Mouse (Mus musculus): Measurements from ENCODE around the gene Itpr1. TPM values are rescaled to one million over a fixed set of nuclear protein-coding genes. Genes with fewer than 3 reads are reported as not detected.

Itpr1 gene
- polyA plus RNA-seq, 1 experiment, result 37.7 TPM

- H3K4me3 ChIP-seq (replicated peaks; ENCODE audit: extremely low read depth, low read depth, low read length), result peak overlapping the region; percentile 67
- TF ChIP-seq POLR2A (IDR thresholded peaks at IDR 0.05; ENCODE audit: borderline replicate concordance, extremely low read depth, low read depth, low read length) (peak; percentile 44; the same call in 1 of the 2 replicates), CTCF (IDR thresholded peaks at IDR 0.05; ENCODE audit: insufficient read depth, low read length) (no peak)
- H3K4me1 ChIP-seq (ENCODE audit: control insufficient read depth, insufficient read depth, low read length), result peaks cover 14% of the 10 kb centered on the region
- WGBS, result 1% methylated on average over 21 of the region's 21 CpGs
- DNase-seq, result peak; percentile 87
These were observed 358.2 kb downstream of the Itpr1 start for GRCm38 (mm10) chr6:108571042-108571590.

DNA sequence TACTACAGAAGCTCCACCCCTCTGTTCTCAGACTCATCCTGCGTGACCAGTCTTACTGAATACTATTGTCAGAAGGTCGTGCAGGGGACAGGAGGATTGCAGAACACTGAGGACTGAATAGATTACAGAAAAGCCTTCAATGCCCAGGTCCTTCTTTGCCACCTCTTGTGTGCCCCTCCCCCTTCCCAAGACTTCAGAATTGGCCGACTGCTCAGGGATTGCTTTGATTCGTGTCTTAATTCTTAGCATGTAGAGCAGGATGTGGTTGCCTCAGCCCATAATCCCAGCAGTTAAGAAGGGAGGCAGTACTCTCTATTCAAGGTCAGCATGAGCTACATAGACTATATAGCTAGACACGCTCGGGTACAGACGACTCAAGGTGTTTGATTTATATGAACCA lies 359.8 kb downstream of the Itpr1 start:
- TF ChIP-seq POLR2A (IDR thresholded peaks at IDR 0.05; ENCODE audit: borderline replicate concordance, extremely low read depth, low read depth, low read length) (no peak), CTCF (IDR thresholded peaks at IDR 0.05; ENCODE audit: insufficient read depth, low read length) (no peak)
- peak; percentile 20 for DNase-seq
- Histone ChIP-seq H3K4me1 (ENCODE audit: control insufficient read depth, insufficient read depth, low read length) (peaks cover 14% of the 10 kb centered on the region), H3K4me3 (replicated peaks; ENCODE audit: extremely low read depth, low read depth, low read length) (no peak overlapping the region)
- WGBS, result 46% methylated on average over 7 of the region's 7 CpGs

GRCm38 (mm10) chr6:108577056-108577455 lies 364.2 kb downstream of the Itpr1 start:
- Histone ChIP-seq H3K4me3 (replicated peaks; ENCODE audit: extremely low read depth, low read depth, low read length) (no peak overlapping the region), H3K4me1 (ENCODE audit: control insufficient read depth, insufficient read depth, low read length) (peaks cover 2% of the 10 kb centered on the region; the same call in 1 of the 2 replicates)
- 93% methylated on average over 6 of the region's 6 CpGs for WGBS
- no peak for TF ChIP-seq POLR2A (IDR thresholded peaks at IDR 0.05; ENCODE audit: borderline replicate concordance, extremely low read depth, low read depth, low read length)
- no peak for TF ChIP-seq CTCF (IDR thresholded peaks at IDR 0.05; ENCODE audit: insufficient read depth, low read length)
- no peak for DNase-seq

- TF ChIP-seq POLR2A (IDR thresholded peaks at IDR 0.05; ENCODE audit: borderline replicate concordance, extremely low read depth, low read depth, low read length) (no peak), CTCF (IDR thresholded peaks at IDR 0.05; ENCODE audit: insufficient read depth, low read length) (no peak)
- 82% methylated on average over 3 of the region's 3 CpGs for WGBS
- no peaks in the 10 kb centered on the region for H3K4me1 ChIP-seq (ENCODE audit: control insufficient read depth, insufficient read depth, low read length)
- no peak for DNase-seq
- H3K4me3 ChIP-seq (replicated peaks; ENCODE audit: extremely low read depth, low read depth, low read length), result no peak overlapping the region
These were observed 375.5 kb downstream of the Itpr1 start for GRCm38 (mm10) chr6:108588426-108588825.

GRCm38 (mm10) chr6:108592227-108592626 lies 379.3 kb downstream of the Itpr1 start:
- Histone ChIP-seq H3K4me3 (replicated peaks; ENCODE audit: extremely low read depth, low read depth, low read length) (no peak overlapping the region), H3K4me1 (ENCODE audit: control insufficient read depth, insufficient read depth, low read length) (no peaks in the 10 kb centered on the region)
- no peak for DNase-seq
- 72% methylated on average over 8 of the region's 8 CpGs for WGBS
- TF ChIP-seq CTCF (IDR thresholded peaks at IDR 0.05; ENCODE audit: insufficient read depth, low read length) (no peak), POLR2A (IDR thresholded peaks at IDR 0.05; ENCODE audit: borderline replicate concordance, extremely low read depth, low read depth, low read length) (no peak)

GRCm38 (mm10) chr6:108592636-108593035 lies 379.7 kb downstream of the Itpr1 start:
- TF ChIP-seq CTCF (IDR thresholded peaks at IDR 0.05; ENCODE audit: insufficient read depth, low read length) (no peak), POLR2A (IDR thresholded peaks at IDR 0.05; ENCODE audit: borderline replicate concordance, extremely low read depth, low read depth, low read length) (no peak)
- 81% methylated on average over 6 of the region's 6 CpGs for WGBS
- no peak for DNase-seq
- Histone ChIP-seq H3K4me3 (replicated peaks; ENCODE audit: extremely low read depth, low read depth, low read length) (no peak overlapping the region), H3K4me1 (ENCODE audit: control insufficient read depth, insufficient read depth, low read length) (no peaks in the 10 kb centered on the region)

DNA sequence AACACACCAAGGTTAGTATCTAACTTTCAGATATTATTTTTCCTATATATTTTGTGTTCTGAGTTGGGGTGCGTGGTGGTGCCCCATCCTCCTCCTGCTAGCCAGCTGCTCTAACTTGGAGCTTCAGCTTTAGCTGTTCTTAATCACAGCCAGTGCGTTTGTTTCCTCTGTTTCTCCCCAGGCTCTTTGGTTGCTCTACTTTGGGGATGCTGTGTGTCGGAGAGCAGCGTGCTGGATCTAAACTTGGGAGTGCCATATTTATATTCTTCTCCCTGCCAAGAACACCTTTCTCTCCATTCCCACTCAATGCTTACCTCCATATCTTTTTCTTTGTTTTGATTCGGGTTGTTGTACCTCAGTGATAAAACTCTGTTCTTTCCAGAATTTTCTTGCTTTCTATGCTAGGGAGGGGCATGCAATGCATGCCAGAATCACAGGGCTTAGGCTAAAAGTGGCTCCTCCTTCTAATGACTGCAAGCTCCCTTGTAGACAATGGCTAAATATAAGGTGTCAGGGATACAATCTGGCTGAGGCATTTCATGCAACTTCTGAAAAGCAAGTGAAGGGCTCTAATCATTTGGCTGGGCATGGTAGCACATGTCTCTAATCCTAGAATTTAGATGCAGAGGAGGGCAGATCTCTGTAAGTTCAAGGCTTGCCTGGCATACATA lies 381.4 kb downstream of the Itpr1 start:
- Histone ChIP-seq H3K4me1 (ENCODE audit: control insufficient read depth, insufficient read depth, low read length) (no peaks in the 10 kb centered on the region), H3K4me3 (replicated peaks; ENCODE audit: extremely low read depth, low read depth, low read length) (no peak overlapping the region)
- WGBS, result 79% methylated on average over 5 of the region's 5 CpGs
- no peak for DNase-seq
- TF ChIP-seq CTCF (IDR thresholded peaks at IDR 0.05; ENCODE audit: insufficient read depth, low read length), result no peak
- TF ChIP-seq POLR2A (IDR thresholded peaks at IDR 0.05; ENCODE audit: borderline replicate concordance, extremely low read depth, low read depth, low read length), result no peak

DNA sequence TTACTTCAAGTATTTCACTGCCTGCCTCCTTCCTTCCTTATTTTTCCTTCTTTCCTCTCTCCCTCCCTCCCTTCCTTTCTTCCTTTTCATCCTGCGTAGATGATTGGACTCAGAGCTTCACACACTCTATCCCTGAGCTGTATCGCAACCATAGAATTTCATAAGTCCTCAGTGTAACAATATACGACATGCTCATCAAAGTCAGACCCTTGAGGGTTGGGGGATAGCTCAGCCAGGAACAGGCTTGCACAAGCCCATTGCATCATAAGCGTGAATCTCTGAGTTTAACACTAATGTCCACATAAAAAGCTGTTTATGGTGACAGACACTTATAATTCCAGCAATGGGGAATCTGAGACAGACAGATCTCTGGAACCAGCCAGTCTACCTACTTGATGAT lies 385.8 kb downstream of the Itpr1 start:
- DNase-seq, result no peak
- WGBS, result 83% methylated on average over 4 of the region's 4 CpGs
- H3K4me1 ChIP-seq (ENCODE audit: control insufficient read depth, insufficient read depth, low read length), result no peaks in the 10 kb centered on the region
- TF ChIP-seq POLR2A (IDR thresholded peaks at IDR 0.05; ENCODE audit: borderline replicate concordance, extremely low read depth, low read depth, low read length), result no peak
- TF ChIP-seq CTCF (IDR thresholded peaks at IDR 0.05; ENCODE audit: insufficient read depth, low read length), result no peak
- H3K4me3 ChIP-seq (replicated peaks; ENCODE audit: extremely low read depth, low read depth, low read length), result no peak overlapping the region

GRCm38 (mm10) chr6:108599317-108599716 lies 386.4 kb downstream of the Itpr1 start:
- no peak overlapping the region for H3K4me3 ChIP-seq (replicated peaks; ENCODE audit: extremely low read depth, low read depth, low read length)
- no peaks in the 10 kb centered on the region for H3K4me1 ChIP-seq (ENCODE audit: control insufficient read depth, insufficient read depth, low read length)
- 73% methylated on average over 2 of the region's 2 CpGs for WGBS
- no peak for TF ChIP-seq POLR2A (IDR thresholded peaks at IDR 0.05; ENCODE audit: borderline replicate concordance, extremely low read depth, low read depth, low read length)
- no peak for TF ChIP-seq CTCF (IDR thresholded peaks at IDR 0.05; ENCODE audit: insufficient read depth, low read length)
- no peak for DNase-seq

Other genes with a start within 250 kb of the Itpr1 start
- gene Setmar, start 148.1 kb upstream of the Itpr1 start, polyA plus RNA-seq (2012; rRNA removed), result 1.5 and 2.9 TPM in 2 replicates
- gene Sumf1, start 27.5 kb upstream of the Itpr1 start, polyA plus RNA-seq (2012; rRNA removed), result 41.0 and 41.7 TPM in 2 replicates

All from lung, adult 2 months (tissue).